Mouse (Mus musculus) cerebellum, adult 8-10 months (tissue): ENCODE measurements around the gene Ube3c.
"Not testable (repeated sequence)": the region's sequence is repeated elsewhere in the genome, so short reads cannot be mapped to it uniquely, and the experiment has no call there.

Source experiments
- DNase-seq: peaks from one replicate; pipeline ENCODE4 v3.0.0; 2022

Gene Ube3c

DNA sequence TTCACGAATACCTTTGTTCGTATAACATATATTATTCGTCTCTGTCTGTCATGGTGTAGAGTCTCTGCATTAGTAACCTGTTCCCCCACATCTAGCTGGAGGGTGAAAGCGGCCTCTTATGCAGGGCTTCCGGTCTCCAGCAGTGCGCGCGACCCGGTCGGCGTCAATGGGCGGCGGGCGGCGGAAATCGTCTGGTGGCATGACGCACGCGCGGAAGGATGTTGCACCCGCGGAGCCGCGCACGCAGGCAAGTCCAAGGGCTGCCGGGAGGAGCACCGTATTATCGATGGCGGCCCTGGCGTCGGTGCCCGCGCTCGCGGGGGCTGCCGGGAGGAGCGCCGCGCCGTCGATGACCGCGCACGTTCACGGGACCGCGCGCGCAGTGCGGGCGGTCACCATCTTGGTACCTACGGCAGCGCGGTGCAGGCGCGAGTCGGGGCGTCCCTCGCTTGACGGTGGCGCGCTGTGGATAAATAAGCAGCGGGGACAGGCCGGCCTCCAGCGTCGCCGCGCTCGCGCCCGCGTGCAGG, at the start of gene Ube3c:
Ube3c (plus strand) TSS at position 395 of the 530 bp plus-strand sequence.
- DNase-seq: peak; percentile 99

DNA sequence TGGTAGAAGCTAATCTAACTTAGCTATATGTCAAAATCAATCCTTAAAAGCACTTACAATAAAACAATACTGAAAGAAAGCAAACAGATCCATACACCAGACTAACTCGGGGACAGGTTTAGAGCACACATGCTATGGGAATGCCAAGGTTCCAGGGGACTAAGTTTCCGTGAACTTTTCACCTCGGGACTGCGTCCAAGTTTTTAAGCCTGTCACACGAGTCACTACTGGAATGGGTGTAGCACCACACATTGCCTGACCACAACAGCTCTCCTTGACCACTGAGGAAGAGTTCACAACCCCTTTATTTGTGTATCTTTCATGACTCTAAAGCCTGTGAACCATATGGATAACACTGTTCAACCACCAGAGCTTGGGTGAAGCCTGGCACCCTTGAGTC, 8.9 kb upstream of the Ube3c start:
- DNase-seq: no peak

- no peak for DNase-seq
Observed at GRCm38 (mm10) chr5:29560667-29561066, 8.4 kb upstream of the Ube3c start.

DNA sequence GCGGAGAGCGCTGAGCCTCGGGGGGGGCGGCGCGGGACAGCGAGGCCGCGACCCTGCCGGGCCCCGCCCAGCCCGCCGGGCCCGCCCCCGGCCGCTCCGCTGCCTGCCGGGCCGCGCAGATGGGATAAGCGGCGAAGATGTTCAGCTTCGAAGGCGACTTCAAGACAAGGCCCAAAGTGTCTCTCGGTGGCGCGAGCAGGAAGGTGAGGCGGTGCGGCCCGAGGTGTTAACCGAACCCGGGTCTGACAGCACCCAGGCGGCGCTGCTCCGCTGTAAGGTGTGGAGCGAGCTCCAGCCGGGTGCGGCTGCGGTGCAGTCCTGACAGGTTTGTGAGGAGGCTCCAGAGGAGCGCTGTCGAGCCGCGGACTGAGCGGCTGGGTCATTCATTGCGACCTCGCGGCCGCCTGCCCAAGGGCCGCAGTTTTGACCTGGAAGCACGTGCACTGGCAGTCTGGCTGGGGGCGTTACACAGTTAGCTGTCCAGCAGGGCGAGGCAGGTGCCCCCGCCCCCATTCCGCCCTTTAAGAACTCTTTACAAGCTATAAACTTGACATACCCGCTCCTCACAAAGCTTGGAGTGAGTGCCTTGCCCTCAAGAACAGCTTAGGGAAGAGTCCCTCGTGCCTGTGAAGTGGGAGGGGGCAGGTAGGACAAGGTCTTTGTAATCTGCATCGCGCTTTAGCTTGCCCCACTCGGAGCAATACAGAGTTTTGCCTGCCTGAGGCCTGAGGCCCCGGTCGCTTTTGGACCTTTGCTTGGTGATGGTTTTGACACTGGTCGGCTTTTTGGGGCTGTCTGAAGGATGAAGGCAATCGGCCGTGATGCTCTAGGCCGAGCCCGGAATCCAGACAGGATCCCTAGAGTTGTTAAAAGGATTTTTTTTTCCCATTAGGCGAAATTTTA, 587 bp downstream of the Ube3c start:
- no peak for DNase-seq

DNA sequence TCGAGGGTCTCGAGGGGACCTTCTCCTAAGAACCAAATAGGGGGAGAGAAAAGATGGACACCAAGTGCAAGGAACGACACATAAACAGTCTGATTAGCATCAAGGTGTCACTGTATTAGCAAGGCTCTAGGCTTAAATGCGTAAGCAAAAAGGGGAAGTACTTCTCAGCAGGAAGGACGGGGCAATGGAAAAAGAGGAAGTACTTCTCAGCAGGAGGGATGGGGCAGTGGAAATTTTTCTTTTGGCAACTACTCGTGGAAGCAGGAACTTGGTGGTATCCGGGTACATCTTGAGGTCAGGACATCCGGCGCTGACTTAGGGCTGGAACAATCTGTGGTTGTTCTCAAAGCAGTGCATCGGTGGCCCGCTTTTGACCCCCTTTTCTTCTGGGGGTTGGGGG, 5.2 kb downstream of the Ube3c start:
- not testable (repeated sequence) for DNase-seq

DNA sequence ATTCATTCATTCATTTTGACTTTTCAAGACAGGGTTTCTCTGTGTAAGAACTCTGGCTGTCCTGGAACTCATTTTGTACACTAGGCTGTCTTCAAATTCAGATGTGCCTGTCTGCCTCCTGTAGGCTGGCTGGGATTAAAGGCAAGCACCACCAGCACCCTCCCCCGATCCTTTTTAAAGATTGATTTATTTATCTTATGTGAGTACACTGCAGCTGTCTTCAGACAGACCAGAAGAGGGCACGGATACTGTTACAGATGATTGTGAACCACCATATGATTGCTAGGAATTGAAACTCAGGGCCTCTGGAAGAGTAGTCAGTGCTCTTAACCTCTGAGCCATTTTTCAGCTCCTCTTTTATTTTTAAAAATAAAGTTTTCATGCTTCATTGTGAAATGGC, 6.0 kb downstream of the Ube3c start:
- no peak for DNase-seq

- no peak for DNase-seq
Observed at GRCm38 (mm10) chr5:29577795-29578631, 9.0 kb downstream of the Ube3c start.

GRCm38 (mm10) chr5:29583880-29584595, 15.0 kb downstream of the Ube3c start:
- no peak for DNase-seq

GRCm38 (mm10) chr5:29592161-29592560, 23.1 kb downstream of the Ube3c start:
- DNase-seq: not testable (repeated sequence)

DNA sequence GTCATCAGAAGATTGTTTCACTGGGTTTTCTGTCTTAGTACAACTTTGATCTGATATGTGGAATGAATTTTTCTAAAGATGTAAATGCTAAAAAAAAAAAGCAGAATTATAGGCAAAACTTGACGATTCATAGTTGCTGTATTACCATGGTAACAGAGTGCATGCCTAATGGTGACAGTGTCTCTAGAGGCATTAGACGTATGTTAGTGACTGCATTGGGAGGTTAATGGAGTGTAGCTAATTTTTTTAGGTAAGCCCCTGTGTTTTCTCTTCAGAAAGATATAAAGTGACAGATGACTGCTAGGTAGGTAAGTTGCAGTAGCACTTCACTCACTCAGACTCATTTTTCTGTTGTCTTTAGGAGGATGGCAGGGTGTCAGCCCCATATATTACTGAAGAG, 37.5 kb downstream of the Ube3c start:
- no peak for DNase-seq

DNA sequence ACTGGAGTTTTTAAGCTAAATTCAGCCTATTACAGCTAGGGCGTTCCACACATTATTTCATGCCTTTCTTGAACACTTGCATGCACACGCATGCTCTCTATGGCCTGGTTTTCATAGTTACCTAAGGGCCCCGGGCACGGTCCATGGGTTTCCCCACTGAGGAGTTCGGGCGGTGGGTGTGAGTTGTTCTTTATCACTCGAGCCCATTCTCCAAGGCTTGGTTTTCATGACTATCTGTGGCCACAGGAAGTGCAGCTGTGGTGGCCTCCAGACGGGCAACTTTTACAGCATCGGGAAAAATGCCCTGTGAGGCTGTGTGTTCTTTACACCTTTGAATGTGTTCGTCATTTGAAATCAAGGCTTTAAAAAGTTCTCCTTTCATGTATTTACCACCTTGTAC, 56.6 kb downstream of the Ube3c start:
- no peak for DNase-seq

DNA sequence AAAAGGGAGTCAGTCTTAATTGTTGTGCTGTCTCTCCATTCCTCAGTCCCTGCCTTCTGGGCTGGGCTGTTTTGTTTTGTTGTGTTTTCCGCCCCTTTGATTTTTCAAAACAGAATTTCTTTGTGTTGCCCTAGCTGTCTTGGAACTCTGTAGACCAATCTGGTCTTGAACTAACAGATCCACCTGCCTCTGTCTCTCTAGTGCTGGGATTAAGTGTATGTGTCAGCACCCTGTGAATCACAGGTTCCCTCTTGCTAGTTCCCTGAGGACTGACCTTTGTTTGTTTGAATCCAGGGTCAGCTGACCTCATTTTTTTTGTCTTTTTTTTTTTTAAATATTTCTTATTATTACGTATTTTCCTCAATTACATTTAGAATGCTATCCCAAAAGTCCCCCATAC, 60.9 kb downstream of the Ube3c start:
- no peak for DNase-seq

GRCm38 (mm10) chr5:29631711-29632110, 62.7 kb downstream of the Ube3c start:
- no peak for DNase-seq

DNA sequence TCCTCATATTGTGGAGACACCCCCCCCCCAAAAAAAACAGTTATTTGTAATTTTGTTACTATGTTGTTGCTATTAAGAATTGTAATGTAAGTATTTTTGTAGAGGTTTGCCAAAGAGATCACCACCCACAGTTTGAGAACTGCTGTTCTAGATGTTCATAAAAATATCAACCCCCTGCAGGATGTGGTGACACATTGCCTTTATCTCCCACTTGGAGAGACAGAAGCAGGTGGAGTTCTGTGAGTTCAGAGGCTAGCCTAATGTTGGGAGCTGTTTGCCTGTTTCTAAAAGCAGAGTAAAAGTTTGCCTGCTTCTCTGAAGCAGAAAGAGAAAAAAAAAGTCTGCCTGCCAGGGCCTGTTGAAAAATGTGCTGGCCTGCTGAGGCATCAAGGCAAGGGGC, 67.3 kb downstream of the Ube3c start:
- DNase-seq: no peak

GRCm38 (mm10) chr5:29636884-29637283, 67.8 kb downstream of the Ube3c start:
- no peak for DNase-seq

DNA sequence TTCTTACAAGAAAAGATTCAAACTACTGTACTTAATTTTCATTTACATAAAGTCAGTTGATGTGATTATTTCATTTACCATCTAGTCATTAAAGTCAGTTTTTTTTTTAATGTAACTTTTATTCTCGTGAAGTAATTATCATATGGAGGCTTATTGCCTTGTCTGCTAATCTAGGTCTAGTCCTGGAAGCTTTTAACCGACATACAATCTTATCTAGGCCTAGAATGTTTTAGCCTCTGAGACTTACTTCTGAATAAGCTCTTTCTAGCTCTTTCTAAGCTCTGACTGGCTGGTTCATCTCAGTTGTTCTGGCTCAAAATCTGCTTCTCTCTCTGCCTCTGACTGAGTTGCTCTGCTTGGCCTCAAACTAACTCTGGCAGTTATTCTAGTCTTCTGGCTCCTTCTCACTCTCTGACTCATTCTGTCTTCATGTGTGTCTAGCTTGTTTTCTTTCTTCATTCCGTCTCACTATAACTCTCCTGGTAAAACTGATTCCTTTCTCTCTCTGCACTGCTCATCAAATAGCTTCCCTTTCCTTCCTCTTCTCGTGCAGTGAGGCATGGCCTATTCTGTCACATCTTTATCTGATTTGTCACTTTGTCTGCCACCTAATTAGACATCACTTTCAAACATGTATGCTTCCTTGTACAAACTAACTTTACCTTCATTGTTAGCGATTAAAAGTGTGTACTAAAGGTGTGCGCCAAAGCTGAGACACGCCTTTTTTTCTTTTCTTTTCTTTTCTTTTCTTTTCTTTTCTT, 72.3 kb downstream of the Ube3c start:
- DNase-seq: no peak

DNA sequence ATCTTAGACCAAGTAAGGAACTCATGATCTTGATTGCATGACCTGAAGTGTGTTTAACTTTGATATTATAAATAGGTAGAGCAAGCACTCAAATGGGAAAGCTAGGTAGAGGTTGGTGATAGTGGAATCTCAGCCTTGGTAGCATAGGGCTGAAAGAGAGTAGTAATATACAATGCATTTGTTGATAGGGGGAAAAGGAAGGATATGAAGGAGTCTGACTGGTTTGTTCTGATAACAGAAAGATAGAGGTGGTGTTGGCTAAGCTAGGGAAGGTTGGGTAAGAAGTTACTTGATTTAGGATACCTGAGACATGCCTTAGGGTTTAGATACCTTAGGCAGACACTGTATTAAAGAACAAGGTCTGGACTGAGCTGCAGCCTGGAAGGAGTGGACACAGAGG, 82.7 kb downstream of the Ube3c start:
- DNase-seq: no peak

DNA sequence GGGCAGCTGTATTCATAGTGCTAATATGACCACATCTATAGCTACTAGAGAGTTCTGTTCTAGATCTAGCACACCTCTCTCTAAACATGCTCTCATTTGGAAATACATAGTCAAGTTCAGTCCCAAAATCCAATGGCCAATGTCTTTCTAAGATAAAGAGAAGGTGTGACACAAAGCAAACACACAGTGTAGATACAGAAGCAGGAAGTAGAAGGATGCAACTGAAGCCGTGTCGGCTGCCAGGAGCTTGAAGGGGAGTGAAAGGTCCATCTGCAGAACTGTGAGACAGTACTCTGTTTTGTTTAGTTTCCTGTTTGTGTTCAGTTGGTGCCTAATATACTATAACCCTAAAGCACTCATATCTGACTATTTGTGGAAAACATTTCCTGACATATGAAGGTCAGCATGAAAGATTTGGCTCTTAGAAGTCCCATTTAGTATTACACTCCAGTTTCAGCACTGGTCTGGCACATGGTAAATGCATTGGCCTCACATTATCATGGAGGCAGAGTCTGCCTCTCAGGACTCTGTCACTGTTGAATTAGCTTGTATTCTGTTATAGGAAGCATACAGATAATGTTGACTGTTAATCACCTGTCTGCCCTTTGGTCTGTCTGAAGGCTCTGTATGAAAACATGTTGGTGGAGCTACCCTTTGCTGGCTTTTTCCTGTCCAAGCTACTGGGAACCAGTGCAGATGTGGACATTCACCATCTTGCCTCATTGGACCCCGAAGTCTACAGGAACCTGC, 88.7 kb downstream of the Ube3c start:
- no peak for DNase-seq

GRCm38 (mm10) chr5:29661246-29661645, 92.2 kb downstream of the Ube3c start:
- not testable (repeated sequence) for DNase-seq

DNA sequence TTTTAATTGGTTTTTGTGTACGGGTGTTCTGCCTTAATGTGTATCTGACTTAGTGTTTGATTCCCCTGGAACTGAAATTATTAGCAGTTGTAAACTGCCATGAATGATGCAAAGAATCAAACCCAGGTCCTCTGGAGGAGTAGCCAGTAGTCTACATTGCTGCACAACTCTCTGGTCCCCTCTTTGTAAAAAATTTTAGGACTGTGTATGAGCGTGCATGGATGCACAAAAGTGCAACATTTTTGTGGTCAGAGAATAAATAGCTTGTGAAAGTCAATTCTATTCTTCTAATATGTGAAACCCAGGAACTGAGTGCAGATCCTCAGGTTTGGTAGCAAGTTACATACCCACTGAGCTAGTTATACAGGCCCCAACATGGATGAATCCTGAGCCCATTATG, 96.3 kb downstream of the Ube3c start:
- no peak for DNase-seq

DNA sequence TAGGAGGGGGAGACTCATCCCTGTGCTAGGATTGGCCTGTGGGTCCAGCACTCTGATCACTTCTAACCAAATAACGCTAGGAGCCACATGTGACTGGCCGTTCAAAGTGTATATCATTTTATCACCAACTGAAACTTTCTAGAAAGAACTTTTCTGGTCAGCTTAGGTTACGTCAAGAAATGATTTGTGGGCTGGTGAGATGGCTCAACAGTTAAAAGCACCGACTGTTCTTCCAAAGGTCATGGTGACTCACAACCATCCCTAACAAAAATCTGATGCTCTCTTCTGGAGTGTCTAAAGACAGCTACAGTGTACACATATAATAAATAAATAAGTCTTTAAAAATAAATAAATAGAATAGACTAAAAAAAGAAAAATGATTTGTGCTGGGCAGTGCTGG, 103.5 kb downstream of the Ube3c start:
- no peak for DNase-seq
